Comparison of ENCODE assay signal across 9 mouse cellular contexts in the genomic region with DNA sequence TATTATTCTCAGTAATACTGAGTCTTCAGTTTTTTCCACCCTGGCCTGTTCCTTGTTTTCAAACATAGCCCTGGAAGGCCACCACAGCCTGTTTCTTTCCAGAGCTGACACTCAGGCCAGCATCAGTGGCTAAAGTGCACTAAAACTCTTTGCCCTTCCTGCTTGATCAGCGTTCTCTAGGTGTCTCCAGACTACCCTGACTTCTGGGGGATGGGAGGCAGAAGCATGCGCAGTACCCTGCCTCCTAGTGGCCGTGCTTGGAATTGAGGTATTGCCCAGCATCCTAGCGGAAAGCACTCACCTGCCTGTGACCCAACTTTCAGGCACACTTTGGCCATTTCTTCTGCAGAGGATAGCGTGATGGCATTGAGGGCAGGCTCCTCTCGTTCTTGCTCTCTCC. TPM values are rescaled to one million over a fixed set of nuclear protein-coding genes. Genes with fewer than 3 reads are reported as not detected.
DNase-seq lines count a peak whose midpoint lies in the region; ATAC-seq and TF ChIP-seq lines count a peak whose summit lies in the region.
"Had no signal": no experiment of that assay in that cellular context is flagged by ENCODE, and none has a peak within 500 bp of the region (broad histone marks: within the 10 kb centered on the region; RNA-seq: fewer than 3 reads in every experiment).

No protein-coding gene starts in this region.

- peak; percentile 59; the same call in 1 of the 2 replicates for ATAC-seq in heart, postnatal 0 days (ENCODE audit: insufficient read depth, low read depth)
- no peak for ATAC-seq in limb, embryonic 11.5 days (ENCODE audit: insufficient number of reproducible peaks, low FRiP score, low TSS enrichment, low read depth)

- no peaks in the 10 kb centered on the region for H3K27me3 ChIP-seq in heart, postnatal 0 days (ENCODE audit: control insufficient read depth, insufficient read depth, low read length)
- H3K27me3 ChIP-seq in limb, embryonic 11.5 days (ENCODE audit: control insufficient read depth, insufficient read depth, low read length): no peaks in the 10 kb centered on the region
- no peaks in the 10 kb centered on the region for H3K27me3 ChIP-seq in splenic B cell, adult 2 months (ENCODE audit: control insufficient read depth, insufficient read depth, low read length, poor library complexity, severe bottlenecking)
- H3K27me3 ChIP-seq: limb, embryonic 15.5 days had no signal

- DNase-seq in cerebellum, postnatal 10 days: peak; percentile 60 to 62
- no peak for DNase-seq in cerebellum, adult 8-10 months
- peak; percentile 32 for DNase-seq in right cerebral cortex, postnatal 4 days
- DNase-seq in right cerebral cortex, adult 18-20 months: no peak
- peak; percentile 53 for DNase-seq in heart, postnatal 0 days (ENCODE audit: low spot score)
- peak; percentile 70 for DNase-seq in limb, embryonic 11.5 days (ENCODE audit: low spot score)
- DNase-seq in splenic B cell, adult 2 months (ENCODE audit: low read depth, low spot score): peak; percentile 54
- no peak for DNase-seq in cerebellum, postnatal 36 days

- TF ChIP-seq CTCF in heart, postnatal 0 days (IDR thresholded peaks at IDR 0.05; ENCODE audit: low read depth): peak; percentile 86

- 51% methylated on average over 6 of the region's 6 CpGs for WGBS in heart, postnatal 0 days
- WGBS in limb, embryonic 11.5 days: 53% methylated on average over 6 of the region's 6 CpGs

- no peak overlapping the region for H3K4me3 ChIP-seq in heart, postnatal 0 days (ENCODE audit: low read depth, low read length)
- H3K4me3 ChIP-seq in limb, embryonic 11.5 days (ENCODE audit: low read depth, low read length): no peak overlapping the region
- H3K4me3 ChIP-seq: limb, embryonic 15.5 days had no signal

- no peak overlapping the region for H3K9ac ChIP-seq in heart, postnatal 0 days (replicated peaks; ENCODE audit: low read depth, low read length)
- H3K9ac ChIP-seq in limb, embryonic 11.5 days (ENCODE audit: low read length): no peak overlapping the region
- H3K9ac ChIP-seq: limb, embryonic 15.5 days had no signal

- no peak for TF ChIP-seq EP300 in heart, postnatal 0 days (IDR thresholded peaks at IDR 0.05; ENCODE audit: low read depth)

- no peak overlapping the region for H3K4me2 ChIP-seq in heart, postnatal 0 days (ENCODE audit: low read depth, low read length)
- H3K4me2 ChIP-seq in limb, embryonic 11.5 days (ENCODE audit: low read depth, severe bottlenecking): no peak overlapping the region
- H3K4me2 ChIP-seq: limb, embryonic 15.5 days had no signal

- no peak overlapping the region for H3K27ac ChIP-seq in heart, postnatal 0 days (ENCODE audit: low read depth)
- H3K27ac ChIP-seq in limb, embryonic 11.5 days (replicated peaks; ENCODE audit: low read depth, low read length): no peak overlapping the region
- H3K27ac ChIP-seq: limb, embryonic 15.5 days had no signal

- H3K4me1 ChIP-seq in heart, postnatal 0 days (ENCODE audit: control insufficient read depth, insufficient read depth): no peaks in the 10 kb centered on the region; the same call in 1 of the 2 replicates
- H3K4me1 ChIP-seq in limb, embryonic 11.5 days (ENCODE audit: control insufficient read depth, insufficient read depth, low read length): no peaks in the 10 kb centered on the region
- H3K4me1 ChIP-seq: limb, embryonic 15.5 days had no signal

- H3K9me3 ChIP-seq in heart, postnatal 0 days (replicated peaks; ENCODE audit: control insufficient read depth, low read length): no peaks in the 10 kb centered on the region
- no peaks in the 10 kb centered on the region for H3K9me3 ChIP-seq in limb, embryonic 11.5 days (ENCODE audit: control insufficient read depth, low read length)
- H3K9me3 ChIP-seq: limb, embryonic 15.5 days had no signal

- H3K36me3 ChIP-seq in heart, postnatal 0 days (replicated peaks; ENCODE audit: control insufficient read depth, insufficient read depth, low read length): peaks cover 35% of the 10 kb centered on the region
- peaks cover 3% of the 10 kb centered on the region; the same call in 1 of the 2 replicates for H3K36me3 ChIP-seq in limb, embryonic 11.5 days (ENCODE audit: control insufficient read depth, insufficient read depth, low read length)
- H3K36me3 ChIP-seq in splenic B cell, adult 2 months (ENCODE audit: control insufficient read depth, insufficient read depth, low read length, poor library complexity, severe bottlenecking): no peaks in the 10 kb centered on the region

RNA-seq across cellular contexts. Expression of a gene that starts 25.8 kb away (rescaled TPM):
- 79.7 and 93.8 TPM in 2 replicates for total RNA-seq in heart, postnatal 0 days (2014; rRNA removed; ENCODE audit: low replicate concordance)
- 40.9 and 47.7 TPM in 2 replicates for polyA plus RNA-seq in heart, postnatal 0 days (2015; fragmentation: Nextera tagmentation; extraction: Ambion mirVana)
- 79.7 and 82.3 TPM in 2 replicates for polyA plus RNA-seq in limb, embryonic 11.5 days (2014; fragmentation: Nextera tagmentation; extraction: Ambion mirVana)

RNA-seq across cellular contexts. Expression of a gene that starts 46.7 kb away (rescaled TPM):
- total RNA-seq in heart, postnatal 0 days (2014; rRNA removed; ENCODE audit: low replicate concordance): 61.8 and 73.8 TPM in 2 replicates
- polyA plus RNA-seq in heart, postnatal 0 days (2015; fragmentation: Nextera tagmentation; extraction: Ambion mirVana): 177 and 183 TPM in 2 replicates
- polyA plus RNA-seq in limb, embryonic 11.5 days (2014; fragmentation: Nextera tagmentation; extraction: Ambion mirVana): 256 and 263 TPM in 2 replicates

Comparison
In these comparisons a context has a peak if more than half of its experiments do, and no peak if none do; other contexts are left out.
1. DNase-seq: peak in cerebellum, postnatal 10 days (2 of 2), right cerebral cortex, postnatal 4 days (single experiment), heart, postnatal 0 days (single experiment), limb, embryonic 11.5 days (single experiment) and splenic B cell, adult 2 months (single experiment); none in cerebellum, adult 8-10 months (single experiment), right cerebral cortex, adult 18-20 months (single experiment) and cerebellum, postnatal 36 days (0 of 2).